Mouse (Mus musculus) induced T-regulatory cell, adult 2 months (primary cell): ENCODE measurements around the gene Atp8a1.

Experiments
- DNase-seq: peaks from one replicate; pipeline ENCODE4 v3.0.0-alpha.2; 2012; ENCODE audit warnings: low read depth

Atp8a1 gene

DNA sequence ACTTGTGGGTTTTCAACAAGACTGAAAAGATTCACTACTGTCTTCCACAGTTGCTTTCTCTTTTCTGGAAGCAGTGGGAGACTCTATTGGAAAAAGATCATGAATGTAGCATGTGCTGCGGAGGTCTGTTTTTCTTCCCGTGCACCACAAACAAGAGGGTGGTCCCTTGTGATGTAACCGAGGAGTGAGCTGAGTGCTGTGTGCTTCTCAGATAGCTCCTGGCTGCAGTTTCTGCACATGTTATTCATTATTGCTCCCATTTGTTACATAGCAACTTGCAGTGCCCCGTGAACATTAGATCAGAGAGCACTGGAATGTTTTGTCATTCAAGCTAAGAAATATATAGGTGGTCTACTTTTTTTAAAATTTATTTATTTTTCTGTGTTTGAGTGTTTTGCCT is 174.2 kb downstream of the Atp8a1 start:
- no peak for DNase-seq

DNA sequence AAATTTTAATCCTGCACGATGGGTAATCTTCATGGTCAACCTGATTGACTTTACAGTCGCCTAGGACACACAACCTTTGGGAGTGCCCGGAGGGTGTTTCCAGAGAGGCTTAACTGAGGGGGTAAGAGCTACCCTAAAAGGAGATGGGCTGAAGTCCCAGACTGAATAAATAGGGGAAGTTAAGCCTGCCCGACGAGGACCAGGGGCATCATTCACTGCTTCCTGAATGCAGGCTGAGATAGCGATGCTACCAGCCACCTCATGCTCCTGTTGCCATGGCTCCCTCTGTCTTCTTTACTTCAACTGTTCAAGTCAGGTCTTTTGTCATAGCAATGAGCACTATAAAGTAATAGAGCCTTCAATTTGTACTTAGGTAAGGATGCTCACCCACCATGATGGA is 177.1 kb downstream of the Atp8a1 start:
- DNase-seq = no peak

DNA sequence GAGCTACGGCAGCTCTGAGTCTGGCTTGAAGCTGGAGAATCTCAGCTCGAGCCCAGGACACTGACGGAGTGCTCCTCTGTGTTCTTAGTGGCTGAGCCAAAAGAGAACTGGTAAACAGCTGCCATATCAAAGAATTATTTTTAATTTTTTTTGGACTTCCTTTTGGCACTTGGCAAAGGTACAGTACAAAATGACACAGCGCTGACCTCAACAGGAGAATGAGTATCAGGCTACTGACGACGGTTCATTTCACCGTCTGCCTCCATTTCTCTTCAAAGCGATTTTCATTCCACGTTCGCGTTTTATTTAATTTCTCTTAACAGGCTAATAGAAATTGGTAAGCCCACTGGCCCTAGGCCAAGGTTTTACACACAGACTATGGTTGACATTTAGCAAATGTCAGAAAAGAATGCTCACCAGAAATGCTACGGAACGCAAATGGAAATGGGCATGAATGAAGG is 177.8 kb downstream of the Atp8a1 start:
- DNase-seq = no peak

DNA sequence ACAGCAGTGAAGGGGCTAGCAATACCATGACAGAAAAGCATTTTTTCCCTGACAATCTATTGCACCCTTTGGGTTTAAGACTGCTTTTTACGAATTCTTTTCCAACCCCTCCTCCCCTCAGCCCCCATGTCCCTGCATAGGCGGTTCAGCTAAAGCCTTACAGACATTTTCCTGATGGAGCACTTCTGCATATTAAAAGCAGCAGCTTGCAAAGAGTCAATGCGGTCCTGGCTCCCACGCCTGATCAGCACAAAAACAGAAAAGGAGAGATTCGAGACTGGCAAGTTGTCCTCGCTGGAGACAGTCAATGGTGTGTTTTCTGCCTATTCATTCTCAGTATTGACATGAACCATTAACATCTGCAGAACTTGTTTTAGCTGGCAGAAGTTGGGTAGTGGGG is 184.5 kb downstream of the Atp8a1 start:
- no peak for DNase-seq

DNA sequence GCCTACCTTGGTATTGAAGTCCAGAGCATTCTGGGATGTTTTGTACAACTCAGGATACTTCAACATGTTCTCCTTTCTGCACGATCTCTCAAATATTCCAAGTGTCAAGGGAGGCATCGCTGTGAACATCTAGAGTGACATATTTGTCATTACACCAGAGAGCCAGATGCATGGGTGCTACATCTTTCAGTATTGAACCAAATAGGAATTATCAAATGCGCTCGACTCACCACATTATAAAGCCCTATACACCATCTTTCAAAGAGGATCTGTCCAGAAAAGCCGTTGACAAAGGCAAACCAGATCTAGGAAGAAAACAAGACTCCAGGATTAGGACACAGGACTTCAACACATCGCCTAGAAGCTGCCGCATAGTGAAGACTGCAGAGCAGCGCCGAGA is 187.4 kb downstream of the Atp8a1 start:
- DNase-seq = no peak

DNA sequence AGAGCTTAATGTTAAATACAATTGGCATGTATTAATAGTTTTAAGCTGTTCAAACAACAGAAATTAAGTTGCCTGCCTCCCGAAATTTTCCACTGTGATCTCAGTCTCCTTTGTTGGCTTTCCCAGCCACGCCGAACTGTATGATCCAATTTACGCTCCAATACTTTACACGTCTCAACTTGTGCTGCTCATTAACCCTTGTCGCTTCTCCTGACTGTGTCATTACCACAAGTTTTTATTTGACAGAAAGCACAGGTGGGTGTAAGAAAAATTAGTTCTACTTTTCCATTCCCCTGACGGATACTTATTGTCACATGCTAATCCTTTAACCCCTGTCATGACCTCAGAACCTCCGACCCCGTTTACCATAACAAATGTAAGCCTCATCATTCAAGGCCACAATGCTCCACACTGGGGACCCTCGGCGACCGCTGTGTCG is 190.4 kb downstream of the Atp8a1 start:
- DNase-seq = no peak

DNA sequence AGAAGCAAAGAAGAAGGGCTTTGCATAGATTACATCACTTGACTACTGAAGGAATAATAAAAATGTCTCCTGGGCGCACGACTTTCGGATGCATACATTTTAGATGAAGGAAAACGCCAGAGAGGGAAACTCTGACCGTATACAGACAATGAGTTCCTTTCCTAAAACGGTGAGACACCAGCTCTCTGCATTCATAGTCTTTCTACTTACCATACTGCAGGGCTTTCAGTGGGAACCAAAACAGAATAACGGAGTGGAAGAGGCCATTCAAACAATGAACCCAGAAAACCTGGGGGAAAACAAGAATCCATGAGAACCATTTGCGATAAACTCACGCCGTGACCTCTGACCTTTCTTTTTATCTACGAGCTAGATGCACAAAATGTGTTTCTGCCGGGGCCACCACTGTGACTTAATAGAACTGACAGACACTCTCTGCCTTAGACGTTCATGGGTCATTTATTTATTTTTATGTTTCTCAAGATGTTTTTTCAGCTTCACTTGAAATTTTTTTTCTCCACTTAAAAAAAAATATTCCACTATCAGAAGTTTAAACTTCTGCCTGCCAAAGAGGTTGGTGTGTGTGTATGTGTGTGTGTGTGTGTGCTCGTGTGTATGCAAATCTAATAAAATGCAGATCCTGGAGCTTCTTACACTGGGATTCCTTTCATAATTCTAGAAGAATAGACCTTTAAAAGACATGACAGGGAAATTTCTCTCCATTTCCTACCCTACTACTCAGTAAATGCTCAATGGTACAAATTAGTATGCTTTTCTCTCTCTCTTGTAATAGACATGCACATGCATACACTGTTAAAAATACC is 191.3 kb downstream of the Atp8a1 start:
- DNase-seq = no peak

DNA sequence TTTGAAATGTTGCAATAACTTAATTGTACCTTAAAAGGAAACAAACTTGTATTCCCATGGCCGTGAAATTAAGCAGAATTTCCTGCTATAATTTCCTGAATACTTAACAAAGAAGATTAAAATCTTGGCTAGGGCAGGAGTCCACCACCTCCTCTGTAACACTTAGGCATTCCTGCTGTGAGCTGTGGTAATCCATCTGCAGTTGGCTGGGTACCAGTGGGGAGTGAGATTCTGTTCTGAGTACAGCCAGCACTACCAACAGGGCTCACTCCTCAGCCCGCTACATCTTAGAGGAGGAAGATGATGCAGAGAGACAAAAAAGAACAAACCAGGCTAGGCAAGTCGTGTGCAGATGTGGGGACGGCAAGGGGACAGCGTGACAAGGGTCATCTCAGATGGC is 192.7 kb downstream of the Atp8a1 start:
- no peak for DNase-seq

DNA sequence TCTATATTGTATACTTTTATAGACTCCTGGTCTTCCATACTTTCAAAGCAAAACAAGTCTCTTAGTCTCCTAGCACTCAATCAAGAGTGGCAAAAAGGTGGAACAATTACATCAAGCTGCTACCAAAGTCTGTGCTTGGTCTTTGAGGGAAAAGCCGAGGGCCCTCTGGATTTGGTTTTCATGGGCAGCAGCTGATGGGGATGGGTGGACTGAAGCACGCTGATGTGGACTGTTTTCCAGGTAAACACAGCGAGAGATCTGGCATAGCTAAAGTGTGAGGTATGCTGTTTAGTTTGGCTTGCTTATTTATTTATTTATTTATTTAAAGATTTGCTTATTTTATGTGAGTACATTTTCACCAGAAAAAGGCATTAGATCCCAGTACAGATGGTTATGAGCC is 193.7 kb downstream of the Atp8a1 start:
- no peak for DNase-seq

DNA sequence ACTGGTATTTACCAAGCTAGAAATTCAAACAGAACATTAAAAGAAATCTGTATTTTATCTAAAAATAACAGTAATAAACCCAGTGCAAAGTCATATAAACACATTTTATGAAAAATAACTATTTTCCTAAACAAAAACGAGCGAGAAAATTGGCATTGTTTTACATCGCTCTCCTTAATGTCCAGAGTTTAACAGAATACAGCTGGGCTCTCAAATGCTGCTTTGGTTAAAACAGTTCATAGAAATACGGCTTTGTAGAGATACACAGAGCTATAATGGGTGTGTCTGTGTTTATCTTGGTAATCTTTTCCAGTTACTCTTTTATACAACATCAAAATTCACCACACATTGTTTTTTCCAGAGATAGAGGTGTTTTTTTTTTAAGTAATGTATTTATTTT is 194.8 kb downstream of the Atp8a1 start:
- no peak for DNase-seq

DNA sequence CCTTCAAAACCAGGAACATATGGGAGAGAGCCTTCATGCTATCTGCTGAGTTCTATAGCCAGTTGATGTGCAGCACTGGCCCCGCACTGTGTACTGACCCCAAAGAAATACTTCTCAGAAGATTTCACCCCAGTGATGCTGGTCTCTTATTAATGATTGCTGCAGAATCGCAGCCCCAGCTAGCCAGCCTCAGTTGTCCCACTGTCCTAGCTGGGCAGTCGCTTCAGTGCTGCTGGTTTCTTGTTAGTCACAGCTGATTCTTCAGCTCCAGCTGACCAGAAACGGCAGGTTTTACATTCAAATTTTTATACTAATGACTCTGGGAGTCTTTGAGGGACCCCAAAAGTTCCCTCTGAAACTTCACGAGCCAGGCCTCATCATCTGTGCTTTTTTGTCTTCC is 197.2 kb downstream of the Atp8a1 start:
- no peak for DNase-seq

DNA sequence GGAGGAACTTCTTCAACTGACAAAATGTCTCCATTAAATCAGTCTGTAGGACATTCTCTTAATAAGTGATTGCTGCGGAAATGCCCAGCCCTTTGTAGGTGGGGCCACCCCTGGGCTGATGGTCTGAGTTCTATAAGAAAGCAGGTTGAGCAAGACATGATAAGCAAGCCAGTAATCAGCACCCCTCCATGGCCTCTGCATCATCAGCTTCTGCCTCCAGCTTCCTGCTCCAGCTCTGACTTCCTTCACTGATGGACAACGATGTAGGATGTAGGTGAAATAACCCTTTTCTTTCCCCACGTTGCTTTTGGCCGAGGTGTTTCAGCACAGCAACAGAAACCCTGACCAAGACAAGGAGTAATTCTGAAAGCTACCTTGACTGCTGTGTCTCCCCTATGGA is 198.1 kb downstream of the Atp8a1 start:
- no peak for DNase-seq

DNA sequence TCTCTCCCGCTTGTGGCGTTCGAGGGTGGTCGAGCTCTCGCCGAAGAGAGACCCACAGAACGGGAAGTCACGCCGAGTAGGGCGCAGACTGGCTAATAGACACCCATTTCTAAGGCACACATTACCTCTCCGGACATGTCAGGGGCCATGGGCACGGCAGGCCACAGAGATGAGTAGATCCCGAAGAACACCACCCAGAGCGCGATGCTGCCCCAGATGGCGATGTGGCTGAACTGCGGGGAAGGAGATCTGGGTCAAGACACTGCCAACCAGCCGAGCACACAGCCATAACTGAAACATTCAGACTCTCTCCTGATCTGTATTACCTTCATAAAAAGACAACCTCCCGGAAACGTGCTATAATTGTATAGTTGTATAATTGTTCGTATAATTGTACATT is 199.7 kb downstream of the Atp8a1 start:
- no peak for DNase-seq

DNA sequence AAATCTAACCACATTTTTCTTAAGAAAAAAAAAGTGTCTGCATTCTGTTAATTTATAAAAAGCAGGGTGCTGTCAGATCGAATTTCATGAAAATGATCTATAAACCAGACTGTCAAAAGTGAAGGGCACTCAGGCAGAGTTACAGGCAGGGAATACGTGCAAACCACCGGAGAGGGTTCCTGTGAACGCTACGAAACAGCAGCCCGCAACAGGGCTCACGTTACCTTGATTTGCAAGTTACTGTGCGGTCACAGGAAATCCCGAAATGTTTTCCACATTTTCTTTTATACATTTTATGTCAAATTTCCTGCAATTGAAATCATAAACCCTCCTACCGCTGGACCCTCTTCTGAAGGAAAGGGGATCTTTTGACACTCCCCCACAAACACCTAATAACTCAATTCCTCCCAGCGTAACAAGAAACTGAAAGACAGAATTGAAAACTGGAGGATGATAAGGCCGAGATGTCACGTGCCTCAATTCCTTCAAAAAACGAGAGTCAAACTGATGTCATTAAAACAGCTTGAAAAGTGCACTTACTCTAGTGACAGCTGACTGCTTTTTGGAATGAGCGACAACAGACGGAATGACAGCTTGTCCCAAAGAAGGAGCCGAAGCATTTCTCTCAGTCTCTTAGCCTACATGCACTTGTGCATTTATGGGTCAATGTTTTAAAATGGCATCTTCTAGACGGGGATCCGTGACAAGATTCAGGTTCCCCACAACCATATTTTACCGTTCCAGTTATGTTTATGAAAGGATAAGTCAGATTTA is 200.3 kb downstream of the Atp8a1 start:
- no peak for DNase-seq

DNA sequence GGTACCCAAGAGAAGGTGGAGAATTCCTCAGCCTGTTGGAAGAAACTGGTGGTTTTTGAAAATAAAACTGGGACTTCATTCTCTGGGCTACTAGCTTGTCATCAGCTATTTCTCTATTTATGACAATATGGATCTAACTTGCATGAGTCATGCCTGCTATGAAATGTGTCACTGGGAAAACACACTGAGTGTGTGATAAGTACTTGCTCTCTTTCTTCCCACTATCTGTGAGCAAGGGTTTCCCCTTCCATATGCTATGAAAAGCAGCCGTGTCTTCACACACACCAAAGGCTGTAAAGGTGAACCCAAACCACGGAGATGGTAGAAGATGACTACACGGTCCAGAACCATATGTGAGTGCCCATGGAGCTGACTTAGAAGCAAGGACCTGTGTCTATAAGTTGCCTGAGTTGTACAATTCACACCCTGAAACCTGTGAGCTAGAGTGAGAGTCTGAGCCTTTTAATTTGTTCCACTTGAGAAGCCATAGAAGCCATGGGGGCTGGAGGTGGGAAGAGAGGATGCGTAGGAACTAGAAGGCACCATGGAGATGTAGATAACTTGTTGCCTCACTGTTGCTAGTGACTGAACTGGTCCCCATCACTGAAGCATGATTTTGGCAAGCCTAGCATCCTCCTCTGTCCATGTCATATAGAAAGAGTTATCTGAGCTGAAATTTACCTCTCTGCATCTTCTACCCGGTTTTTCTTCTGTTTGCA is 203.5 kb downstream of the Atp8a1 start:
- no peak for DNase-seq

DNA sequence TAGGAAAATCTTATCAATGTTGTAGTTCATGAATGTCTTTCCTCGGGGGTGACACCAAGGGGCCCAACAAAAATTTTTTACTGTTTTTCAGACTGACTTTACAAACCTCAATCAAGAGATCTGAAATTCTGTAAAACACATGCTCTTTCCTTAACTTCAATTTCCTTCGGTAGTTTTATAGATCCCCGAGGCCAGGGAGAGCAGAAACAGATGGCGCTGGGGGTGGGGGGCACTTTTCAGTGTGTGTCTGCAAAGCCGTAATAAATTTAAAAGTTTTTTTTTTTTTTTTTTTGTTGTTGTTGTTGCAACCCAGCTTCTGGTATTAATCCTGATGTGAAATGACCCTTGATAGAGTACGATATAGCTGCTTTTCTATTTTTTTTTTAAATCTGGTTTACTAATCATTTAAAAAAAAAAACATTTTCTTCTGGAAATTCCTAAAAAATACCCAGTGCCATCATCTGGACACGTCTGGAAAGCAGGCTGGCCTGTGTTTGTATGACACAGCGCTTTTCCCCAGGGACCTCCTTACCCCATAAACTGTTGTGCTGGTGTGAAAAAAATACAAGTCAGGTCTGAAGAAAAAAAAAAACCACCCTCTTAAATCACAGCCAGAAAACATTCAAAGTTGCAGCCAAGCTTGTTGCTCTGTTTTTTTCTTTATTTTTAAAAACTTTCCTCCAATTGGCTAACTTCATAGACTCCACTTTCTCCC is 205.7 kb downstream of the Atp8a1 start:
- DNase-seq = no peak

DNA sequence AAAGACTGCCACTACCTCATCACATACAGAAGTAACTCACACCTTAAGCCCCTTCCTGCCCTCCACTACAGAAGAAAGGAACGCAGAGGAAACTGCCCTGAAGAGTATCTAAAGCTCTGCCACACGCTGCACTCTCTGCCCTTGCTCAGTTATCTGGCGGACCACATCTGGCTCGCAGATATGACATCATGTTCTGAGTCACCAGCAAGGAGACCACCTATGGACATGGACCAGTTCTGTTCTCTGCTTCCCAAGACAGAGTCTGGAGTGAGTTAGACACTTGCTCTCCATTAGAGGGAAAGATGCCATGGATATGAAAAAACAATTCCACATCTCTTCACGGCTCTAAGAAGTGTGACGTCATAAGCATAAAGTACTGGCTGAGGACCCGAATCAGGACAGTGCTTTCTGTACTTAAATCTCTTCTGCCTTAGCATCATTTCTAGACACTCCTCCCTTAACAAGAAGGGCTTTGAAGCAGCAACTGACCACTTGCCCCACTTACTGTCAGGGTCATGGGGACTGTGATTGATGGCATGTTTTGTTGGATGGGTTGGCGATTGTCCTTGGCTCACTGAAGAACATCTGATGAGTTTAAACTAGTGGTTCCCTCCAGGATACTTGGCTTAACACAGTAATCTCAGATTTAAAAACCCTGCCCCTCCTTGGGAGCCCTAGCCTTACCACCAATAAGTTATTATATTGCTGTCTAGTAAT is 206.5 kb downstream of the Atp8a1 start:
- DNase-seq = no peak

DNA sequence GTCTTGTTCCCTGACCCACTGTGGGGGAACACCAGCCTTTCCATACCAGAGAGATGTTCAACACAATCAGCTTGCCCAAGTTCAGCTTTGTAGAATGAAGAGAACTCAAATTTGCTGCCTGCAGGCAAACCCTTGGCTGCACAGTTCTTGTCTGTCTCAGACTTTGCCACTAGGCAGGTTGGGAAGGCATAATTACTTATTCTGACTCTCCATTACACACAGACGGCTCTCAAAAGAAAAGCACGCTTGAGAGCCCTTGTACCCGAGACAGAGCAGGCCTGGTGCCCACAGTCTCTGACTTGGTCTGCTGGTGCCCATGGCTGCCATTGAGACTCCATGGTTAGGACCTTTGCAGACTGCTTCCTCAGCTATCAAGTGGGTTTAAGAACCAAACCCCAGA is 212.9 kb downstream of the Atp8a1 start:
- no peak for DNase-seq

DNA sequence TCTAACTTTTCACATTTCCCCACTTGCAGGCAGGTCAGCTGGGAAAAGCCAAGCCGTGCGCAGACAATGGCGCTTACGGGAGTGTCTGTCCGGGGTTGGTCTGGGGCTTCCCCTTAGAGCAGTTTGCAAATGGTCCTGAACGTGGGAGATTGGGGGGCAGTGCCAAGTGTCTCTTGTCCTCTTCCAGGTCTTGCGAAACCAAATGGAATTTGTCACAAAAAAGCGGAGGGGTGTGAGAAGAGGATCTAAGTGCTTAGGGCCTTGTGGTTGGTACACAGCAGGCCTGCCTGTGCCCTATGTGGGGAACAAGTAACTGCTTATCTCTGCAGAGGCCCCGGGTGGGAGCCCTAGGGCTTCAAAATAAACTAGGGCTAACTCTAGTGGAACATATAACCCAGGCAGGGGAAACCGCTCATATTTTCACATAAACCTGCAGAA is 213.4 kb downstream of the Atp8a1 start:
- no peak for DNase-seq

DNA sequence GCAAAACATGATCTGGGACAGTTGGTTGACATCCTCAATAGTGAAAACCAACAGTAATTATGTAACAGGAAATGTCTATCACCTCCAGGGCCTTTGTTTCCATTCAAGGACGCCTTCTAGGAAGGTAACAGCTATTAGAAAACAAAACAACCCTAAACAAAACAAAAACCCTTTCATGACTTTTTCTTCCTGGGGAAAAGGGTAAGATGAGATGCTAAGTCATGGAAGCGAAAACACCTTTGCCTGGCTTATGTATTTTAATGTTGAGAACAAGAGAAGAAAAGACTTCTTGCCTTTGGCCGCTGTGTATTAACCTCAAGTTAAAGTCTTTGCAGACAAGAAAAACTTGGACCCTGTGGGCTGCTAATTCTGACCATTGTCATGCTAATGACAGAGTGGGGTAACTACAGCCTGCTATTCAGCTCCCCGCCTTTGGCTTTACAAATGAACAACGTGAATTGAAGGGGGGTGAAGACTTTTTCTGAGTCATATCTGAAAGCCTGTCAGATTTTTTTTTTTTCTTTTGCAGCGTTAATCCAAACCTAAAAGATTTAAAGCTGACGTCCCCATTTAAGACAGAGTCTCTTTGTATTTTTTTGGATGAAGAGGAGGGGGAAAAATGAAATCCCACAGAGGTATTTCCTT is 214.0 kb downstream of the Atp8a1 start:
- DNase-seq = no peak

DNA sequence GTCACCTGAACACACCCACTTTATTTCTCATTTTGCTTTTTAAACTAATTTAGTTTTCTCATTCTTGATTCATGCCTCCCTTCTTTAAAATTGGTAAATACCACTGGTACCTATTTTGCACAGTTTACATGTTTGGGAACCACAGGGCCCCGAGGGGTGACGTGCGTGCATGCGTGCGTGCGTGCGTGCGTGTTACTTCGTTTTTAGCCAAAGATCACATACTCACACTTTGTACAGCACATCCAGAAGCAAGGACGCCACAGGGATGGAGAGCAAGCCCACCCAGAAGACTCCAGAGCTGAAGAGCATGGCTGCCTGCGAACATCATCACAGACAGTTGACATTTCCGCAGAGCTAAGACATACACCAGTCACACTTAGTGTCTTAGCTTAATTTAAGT is 216.0 kb downstream of the Atp8a1 start:
- no peak for DNase-seq
